Mouse (Mus musculus) limb, embryonic 11.5 days (tissue): Measurements from ENCODE around the gene Rpl23. TPM values are rescaled to one million over a fixed set of nuclear protein-coding genes. Genes with fewer than 3 reads are reported as not detected.

Source experiments
- ATAC-seq: fragments of 200-750 bp; cut with Nextera tagmentation; 2 replicates; pipeline ENCODE4 v1.8.0; 2017; ENCODE audit warnings: low read depth; ENCODE audit not compliant: insufficient number of reproducible peaks, low FRiP score, low TSS enrichment
- DNase-seq: peaks from one replicate; pipeline ENCODE4 v3.0.0-alpha.2; 2015; ENCODE audit warnings: low spot score
- H3K27ac ChIP-seq: fragments of 300-500 bp; sonication (generic); replicated peaks from 2 replicates; pipeline ENCODE4 v1.5.1; 2014; ENCODE audit warnings: low read depth, mild to moderate bottlenecking, low read length
- H3K27me3 ChIP-seq: fragments of 300-500 bp; sonication (generic); 2 replicates; pipeline ENCODE4 v1.6.1; 2014; ENCODE audit warnings: mild to moderate bottlenecking, low read length, mixed read lengths; ENCODE audit not compliant: control insufficient read depth, insufficient read depth
- H3K36me3 ChIP-seq: fragments of 300-500 bp; sonication (generic); 2 replicates; pipeline ENCODE4 v1.6.1; 2014; ENCODE audit warnings: mild to moderate bottlenecking, low read length, moderate library complexity, mixed read lengths; ENCODE audit not compliant: control insufficient read depth, insufficient read depth
- H3K4me1 ChIP-seq: fragments of 300-500 bp; sonication (generic); 2 replicates; pipeline ENCODE4 v1.6.1; 2014; ENCODE audit warnings: low read length, mixed read lengths; ENCODE audit not compliant: control insufficient read depth, insufficient read depth
- H3K4me2 ChIP-seq: fragments of 300-500 bp; sonication (generic); 2 replicates; pipeline ENCODE4 v1.6.1; 2014; ENCODE audit warnings: low read depth, mild to moderate bottlenecking, moderate library complexity; ENCODE audit not compliant: severe bottlenecking
- H3K4me3 ChIP-seq: fragments of 300-500 bp; sonication (generic); 2 replicates; pipeline ENCODE4 v1.5.1; 2014; ENCODE audit warnings: low read depth, low read length
- H3K9ac ChIP-seq: fragments of 300-500 bp; sonication (generic); 2 replicates; pipeline ENCODE4 v1.6.1; 2014; ENCODE audit warnings: mild to moderate bottlenecking, low read length
- H3K9me3 ChIP-seq: fragments of 300-500 bp; sonication (generic); 2 replicates; pipeline ENCODE4 v1.6.1; 2016; ENCODE audit warnings: low read length; ENCODE audit not compliant: control insufficient read depth
- WGBS: fragments of 180-500 bp; shearing (Covaris S2); extraction: QIAGEN DNeasy Blood & Tissue Kit; methylation state at CpG from one replicate; pipeline ENCODE4 v1.1.7; 2014; 5-methylcytosine and 5-hydroxymethylcytosine counted together
- polyA plus RNA-seq: library from polyadenylated mRNA; unstranded; fragments of >200 nt; fragmentation: Nextera tagmentation; extraction: Ambion mirVana; gene quantifications from 2 replicates; pipeline ENCODE4 v1.2.1, GENCODE M21; 2014

The Rpl23 gene
- polyA plus RNA-seq, 1 experiment from 2014 or later, result 576 TPM

DNA sequence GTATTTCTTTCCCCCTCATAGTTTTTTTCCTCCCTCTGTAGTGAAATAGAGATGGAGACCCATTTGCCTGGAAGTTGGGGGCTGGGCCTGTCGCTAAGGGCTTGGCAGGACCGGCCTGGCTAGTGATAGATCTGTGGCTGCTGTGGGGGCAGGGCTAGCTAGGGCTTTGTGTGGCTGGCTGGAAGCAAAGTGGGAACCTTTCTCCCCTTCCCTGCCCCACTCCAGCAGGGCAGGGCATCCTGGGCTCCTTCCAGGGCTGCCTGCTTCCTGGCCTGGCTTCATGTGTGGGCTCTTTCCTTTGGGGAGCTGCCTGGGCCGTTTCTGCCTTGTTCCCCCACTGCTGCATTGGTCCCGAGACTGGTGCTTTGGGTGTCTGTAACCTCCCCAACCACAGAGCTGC, 36.3 kb upstream of the Rpl23 start:
- Histone ChIP-seq H3K9ac (peak overlapping the region; percentile 55), H3K36me3 (peaks cover 5% of the 10 kb centered on the region; the same call in 1 of the 2 replicates), H3K27ac (peak overlapping the region; percentile 79), H3K4me1 (peaks cover 33% of the 10 kb centered on the region), H3K27me3 (no peaks in the 10 kb centered on the region), H3K4me2 (no peak overlapping the region; the same call in 1 of the 2 replicates), H3K9me3 (no peaks in the 10 kb centered on the region), H3K4me3 (no peak overlapping the region)
- no peak for ATAC-seq
- peak; percentile 78 for DNase-seq
- whole genome bisulfite sequencing, result 9% methylated on average over 4 of the region's 4 CpGs

DNA sequence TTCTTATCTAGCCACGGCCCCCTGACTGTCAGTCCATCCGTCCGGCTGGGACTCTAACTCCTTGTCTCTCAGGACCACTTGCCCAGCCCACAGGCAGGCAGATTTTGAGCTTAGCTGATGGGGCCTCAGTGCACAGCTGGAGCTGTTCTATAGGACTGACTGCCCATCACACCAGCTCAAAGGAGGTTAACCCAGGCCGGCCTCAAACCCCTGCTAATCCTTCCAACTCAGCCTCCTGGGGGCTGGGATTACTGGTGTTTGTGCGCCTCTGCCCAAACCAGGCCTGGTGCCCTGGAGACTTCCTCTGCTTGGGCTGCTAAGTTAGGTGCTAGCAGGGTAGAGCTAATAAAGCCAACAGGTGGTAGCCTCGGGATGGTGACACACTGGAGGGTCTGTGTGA, 35.8 kb upstream of the Rpl23 start:
- 39% methylated on average over 6 of the region's 6 CpGs for WGBS
- Histone ChIP-seq H3K4me2 (no peak overlapping the region; the same call in 1 of the 2 replicates), H3K4me3 (no peak overlapping the region), H3K27me3 (no peaks in the 10 kb centered on the region), H3K27ac (peak overlapping the region; percentile 79), H3K9ac (peak overlapping the region; percentile 55; the same call in 1 of the 2 replicates), H3K4me1 (peaks cover 35% of the 10 kb centered on the region), H3K36me3 (peaks cover 2% of the 10 kb centered on the region; the same call in 1 of the 2 replicates), H3K9me3 (no peaks in the 10 kb centered on the region)
- DNase-seq, result peak; percentile 36
- ATAC-seq, result no peak

DNA sequence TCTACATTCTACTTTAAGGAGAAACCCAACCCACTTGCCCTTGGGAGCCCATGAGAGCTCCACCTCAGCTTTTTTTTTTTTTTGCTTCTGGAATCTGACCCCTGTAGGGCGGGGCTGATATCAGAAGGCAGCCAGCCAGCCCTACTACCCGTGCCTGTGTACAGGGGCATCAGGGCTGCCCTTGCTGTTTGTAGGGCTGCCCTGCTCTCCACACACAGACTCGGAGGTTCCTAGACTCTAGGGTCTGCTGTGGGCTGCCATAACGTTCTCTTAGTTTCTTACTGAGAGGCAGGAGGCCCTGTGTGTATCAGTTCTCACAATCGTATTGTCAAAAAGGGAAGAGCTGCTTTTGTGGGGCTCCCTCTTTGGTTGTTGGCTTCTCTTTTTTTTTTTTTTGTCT, 35.1 kb upstream of the Rpl23 start:
- ATAC-seq (no peak), DNase-seq (no peak)
- H3K36me3 ChIP-seq, result no peaks in the 10 kb centered on the region
- no peak overlapping the region for H3K4me3 ChIP-seq
- no peaks in the 10 kb centered on the region for H3K27me3 ChIP-seq
- WGBS, result 37% methylated on average over 5 of the region's 5 CpGs
- H3K9ac ChIP-seq, result no peak overlapping the region
- no peaks in the 10 kb centered on the region for H3K9me3 ChIP-seq
- H3K4me1 ChIP-seq, result peaks cover 41% of the 10 kb centered on the region
- no peak overlapping the region for H3K4me2 ChIP-seq
- peak overlapping the region; percentile 79 for H3K27ac ChIP-seq

DNA sequence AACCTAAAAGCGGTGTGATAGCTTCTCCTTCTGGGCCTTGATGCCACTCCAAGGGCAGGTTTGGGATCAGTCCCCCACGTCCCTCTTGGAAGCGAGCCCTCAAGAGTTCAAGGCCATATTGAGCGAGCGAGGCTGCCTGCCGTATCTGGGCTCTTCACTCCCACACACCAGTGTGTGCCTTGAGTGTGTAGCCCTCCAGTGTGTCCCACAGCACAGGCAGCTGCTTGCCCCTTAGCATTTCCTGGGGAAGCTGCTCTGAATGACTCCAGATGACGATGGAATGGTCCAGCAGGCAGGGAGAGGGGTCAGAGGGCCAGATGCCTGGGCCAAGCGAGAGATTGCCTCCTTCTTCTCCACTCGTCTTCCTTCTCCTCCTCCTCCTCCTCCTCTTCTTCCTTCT, 34.7 kb upstream of the Rpl23 start:
- WGBS, result 35% methylated on average over 9 of the region's 9 CpGs
- Histone ChIP-seq H3K9ac (0 out of 2 replicates have a peak overlapping the region, but pooled peaks have one; percentile 12), H3K27me3 (no peaks in the 10 kb centered on the region), H3K9me3 (no peaks in the 10 kb centered on the region), H3K4me2 (no peak overlapping the region), H3K36me3 (no peaks in the 10 kb centered on the region), H3K4me3 (no peak overlapping the region), H3K4me1 (peaks cover 45% of the 10 kb centered on the region), H3K27ac (peak overlapping the region; percentile 79)
- DNase-seq (no peak), ATAC-seq (no peak)

DNA sequence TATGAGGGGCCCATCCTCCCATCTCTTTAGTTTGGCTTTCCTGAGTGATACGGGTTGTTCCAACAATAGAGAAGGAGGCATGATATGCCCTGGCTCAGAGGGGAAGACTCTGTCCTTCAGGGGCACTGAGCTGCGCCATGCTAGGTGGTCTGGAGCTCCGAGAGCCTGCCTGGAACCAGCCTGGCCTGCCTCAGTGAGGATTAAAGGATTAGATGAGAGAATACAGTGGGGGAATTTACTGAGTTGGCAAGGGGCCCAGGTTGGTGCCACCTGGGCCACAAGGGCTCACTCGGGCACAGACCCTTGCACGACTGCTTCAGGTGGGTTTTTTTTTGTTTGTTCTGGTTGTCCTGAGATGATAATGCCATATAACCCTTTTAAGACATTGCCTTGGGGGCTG, 33.9 kb upstream of the Rpl23 start:
- Histone ChIP-seq H3K9ac (no peak overlapping the region), H3K27me3 (no peaks in the 10 kb centered on the region), H3K9me3 (no peaks in the 10 kb centered on the region), H3K27ac (no peak overlapping the region; the same call in 1 of the 2 replicates), H3K36me3 (no peaks in the 10 kb centered on the region), H3K4me1 (peaks cover 51% of the 10 kb centered on the region), H3K4me3 (no peak overlapping the region), H3K4me2 (no peak overlapping the region)
- DNase-seq (no peak), ATAC-seq (no peak)
- WGBS, result 72% methylated on average over 5 of the region's 5 CpGs

DNA sequence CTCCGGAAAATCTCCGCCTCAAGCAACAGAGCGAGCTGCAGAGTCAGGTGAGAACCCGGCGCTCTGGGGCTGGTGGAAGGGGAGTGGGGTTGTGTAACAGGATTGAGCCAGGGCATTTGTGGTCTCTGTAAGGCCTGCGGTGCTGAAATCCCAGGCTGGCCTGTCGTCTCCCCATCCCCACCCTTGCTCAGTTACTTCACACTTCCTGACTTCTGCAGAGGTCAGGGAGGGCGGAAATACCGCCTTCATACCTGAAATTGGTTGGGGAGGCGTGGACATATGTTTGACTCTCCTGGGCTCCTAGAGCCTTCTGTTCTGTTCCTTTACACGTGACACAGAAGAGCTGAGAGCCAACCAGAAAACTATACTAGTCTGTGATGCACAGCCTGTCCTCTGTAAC, 33.5 kb upstream of the Rpl23 start:
- H3K27ac ChIP-seq, result no peak overlapping the region; the same call in 1 of the 2 replicates
- peaks cover 51% of the 10 kb centered on the region for H3K4me1 ChIP-seq
- no peak for DNase-seq
- no peaks in the 10 kb centered on the region for H3K9me3 ChIP-seq
- 72% methylated on average over 11 of the region's 11 CpGs for WGBS
- no peak overlapping the region for H3K4me2 ChIP-seq
- H3K36me3 ChIP-seq, result no peaks in the 10 kb centered on the region
- no peak for ATAC-seq
- H3K4me3 ChIP-seq, result no peak overlapping the region
- no peaks in the 10 kb centered on the region for H3K27me3 ChIP-seq
- no peak overlapping the region for H3K9ac ChIP-seq

- Histone ChIP-seq H3K27ac (no peak overlapping the region), H3K4me1 (peaks cover 57% of the 10 kb centered on the region), H3K9ac (no peak overlapping the region), H3K36me3 (no peaks in the 10 kb centered on the region), H3K4me3 (no peak overlapping the region), H3K4me2 (no peak overlapping the region), H3K9me3 (no peaks in the 10 kb centered on the region), H3K27me3 (no peaks in the 10 kb centered on the region)
- WGBS, result 90% methylated on average over 17 of the region's 17 CpGs
- DNase-seq (no peak), ATAC-seq (no peak)
Observed at GRCm38 (mm10) chr11:97813746-97814515, 31.7 kb upstream of the Rpl23 start.

- Histone ChIP-seq H3K4me2 (0 out of 2 replicates have a peak overlapping the region, but pooled peaks have one; percentile 12), H3K27ac (no peak overlapping the region), H3K4me3 (no peak overlapping the region), H3K9ac (peak overlapping the region; percentile 23; the same call in 1 of the 2 replicates), H3K36me3 (no peaks in the 10 kb centered on the region; the same call in 1 of the 2 replicates), H3K27me3 (no peaks in the 10 kb centered on the region), H3K4me1 (peaks cover 57% of the 10 kb centered on the region), H3K9me3 (no peaks in the 10 kb centered on the region)
- DNase-seq (no peak), ATAC-seq (no peak)
- WGBS, result 67% methylated on average over 7 of the region's 7 CpGs
Observed at GRCm38 (mm10) chr11:97813085-97813484, 30.8 kb upstream of the Rpl23 start.
